16 mouse cellular contexts compared by ENCODE assay signal in the genomic region with DNA sequence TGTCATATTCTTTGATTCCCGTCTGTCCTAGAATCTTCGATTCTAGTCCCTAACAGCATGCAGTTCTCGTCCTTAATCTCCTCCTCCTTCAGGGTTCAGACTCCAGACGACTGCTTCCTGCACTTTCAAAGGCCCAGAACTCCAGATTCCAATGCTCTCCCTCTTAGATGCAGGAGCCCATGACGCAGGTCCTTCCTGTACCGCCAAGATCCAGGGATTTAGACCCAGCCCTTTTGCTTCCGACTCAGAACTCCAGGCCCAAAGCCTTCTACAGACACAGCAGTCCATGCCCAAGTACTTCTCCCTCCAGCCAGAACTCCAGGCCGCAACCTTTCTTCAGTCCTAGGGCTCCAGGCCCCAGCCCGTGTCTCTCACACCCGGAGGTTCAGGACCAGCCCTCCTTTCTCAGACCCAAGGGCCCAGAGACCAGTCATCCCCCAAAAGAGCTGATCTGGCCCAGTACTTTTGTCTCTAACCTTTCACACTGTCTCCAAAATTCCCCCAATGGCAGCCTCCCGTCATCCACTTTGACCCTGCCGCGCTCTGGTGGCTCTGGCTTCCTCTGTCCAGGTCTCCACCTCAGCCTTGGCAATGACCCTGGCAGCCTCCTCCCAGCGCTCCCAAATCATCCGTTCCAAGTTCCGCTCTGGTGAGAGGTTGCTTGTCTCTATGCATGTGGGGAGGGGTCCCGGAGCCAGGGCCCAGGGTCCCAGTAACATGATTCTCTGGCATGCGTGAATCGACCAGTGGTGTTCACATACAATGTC. TPM values are rescaled to one million over a fixed set of nuclear protein-coding genes. Genes with fewer than 3 reads are reported as not detected.
A peak's percentile ranks its signal among the peaks of the same experiment; 100 is the strongest.
DNase-seq lines count a peak whose midpoint lies in the region; ATAC-seq and TF ChIP-seq lines count a peak whose summit lies in the region.
"Had no signal": no experiment of that assay in that cellular context is flagged by ENCODE, and none has a peak within 500 bp of the region (broad histone marks: within the 10 kb centered on the region; RNA-seq: fewer than 3 reads in every experiment).

No protein-coding gene starts in this region.

- H3K9me3 ChIP-seq in hindbrain, embryonic 12.5 days (replicated peaks), result no peaks in the 10 kb centered on the region
- no peaks in the 10 kb centered on the region for H3K9me3 ChIP-seq in hindbrain, embryonic 16.5 days (ENCODE audit: control insufficient read depth, low read length)
- H3K9me3 ChIP-seq in midbrain, postnatal 0 days (ENCODE audit: low read length), result no peaks in the 10 kb centered on the region
- no peaks in the 10 kb centered on the region for H3K9me3 ChIP-seq in midbrain, embryonic 14.5 days (ENCODE audit: control insufficient read depth, low read length)
- H3K9me3 ChIP-seq: forebrain, embryonic 12.5 days had no signal

- H3K27ac ChIP-seq in hindbrain, embryonic 12.5 days, result no peak overlapping the region
- no peak overlapping the region for H3K27ac ChIP-seq in hindbrain, embryonic 16.5 days (ENCODE audit: low read depth, low read length)
- 0 out of 2 replicates have a peak overlapping the region, but pooled peaks have one; percentile 3 for H3K27ac ChIP-seq in midbrain, postnatal 0 days (ENCODE audit: low read depth, low read length)
- no peak overlapping the region for H3K27ac ChIP-seq in midbrain, embryonic 14.5 days (replicated peaks; ENCODE audit: low read depth, low read length)
- H3K27ac ChIP-seq: forebrain, embryonic 12.5 days had no signal

- TF ChIP-seq CTCF in midbrain, postnatal 0 days (IDR thresholded peaks at IDR 0.05), result no peak

- no peak overlapping the region for H3K4me3 ChIP-seq in hindbrain, embryonic 12.5 days
- H3K4me3 ChIP-seq in hindbrain, embryonic 16.5 days (ENCODE audit: low read length), result no peak overlapping the region
- no peak overlapping the region for H3K4me3 ChIP-seq in midbrain, postnatal 0 days (ENCODE audit: low read depth, low read length)
- no peak overlapping the region for H3K4me3 ChIP-seq in midbrain, embryonic 14.5 days (replicated peaks; ENCODE audit: low read depth, low read length)
- H3K4me3 ChIP-seq: forebrain, embryonic 12.5 days had no signal

- ATAC-seq in cerebellum, adult (ENCODE audit: insufficient number of reproducible peaks, low FRiP score, low TSS enrichment), result no peak
- no peak for ATAC-seq in hindbrain, embryonic 12.5 days (ENCODE audit: low FRiP score)
- ATAC-seq in hindbrain, embryonic 16.5 days, result no peak
- ATAC-seq in midbrain, postnatal 0 days (ENCODE audit: low FRiP score), result no peak
- no peak for ATAC-seq in midbrain, embryonic 14.5 days (ENCODE audit: low FRiP score, low TSS enrichment)
- ATAC-seq: intestine, embryonic 16.5 days had no signal

- 74% methylated on average over 19 of the region's 19 CpGs for WGBS in hindbrain, embryonic 12.5 days
- WGBS in hindbrain, embryonic 16.5 days, result 72% methylated on average over 19 of the region's 19 CpGs
- WGBS in midbrain, postnatal 0 days, result 74% methylated on average over 19 of the region's 19 CpGs
- WGBS in midbrain, embryonic 14.5 days, result 73% methylated on average over 19 of the region's 19 CpGs

- H3K36me3 ChIP-seq in hindbrain, embryonic 12.5 days, result no peaks in the 10 kb centered on the region
- H3K36me3 ChIP-seq in hindbrain, embryonic 16.5 days (ENCODE audit: control insufficient read depth, insufficient read depth, low read length), result peaks cover 7% of the 10 kb centered on the region
- peaks cover 14% of the 10 kb centered on the region; the same call in 1 of the 2 replicates for H3K36me3 ChIP-seq in midbrain, postnatal 0 days (ENCODE audit: insufficient read depth, low read length)
- H3K36me3 ChIP-seq in midbrain, embryonic 14.5 days (ENCODE audit: control insufficient read depth, insufficient read depth, low read length), result peaks cover 7% of the 10 kb centered on the region; the same call in 1 of the 2 replicates

- DNase-seq in cerebellum, adult 11-12 months, result peak; percentile 69
- DNase-seq in midbrain, postnatal 0 days (ENCODE audit: low spot score), result no peak
- DNase-seq in midbrain, embryonic 14.5 days, result no peak
- no peak for DNase-seq in right cerebral cortex, postnatal 4 days
- DNase-seq in ovary, adult 18-20 months (ENCODE audit: low spot score), result no peak
- DNase-seq: thymus, postnatal 4 days had no signal

- H3K4me2 ChIP-seq in hindbrain, embryonic 12.5 days (replicated peaks), result no peak overlapping the region
- H3K4me2 ChIP-seq in hindbrain, embryonic 16.5 days (ENCODE audit: low read length), result no peak overlapping the region
- H3K4me2 ChIP-seq in midbrain, postnatal 0 days (ENCODE audit: low read depth, low read length, poor library complexity, severe bottlenecking), result no peak overlapping the region
- no peak overlapping the region for H3K4me2 ChIP-seq in midbrain, embryonic 14.5 days (ENCODE audit: low read length)
- H3K4me2 ChIP-seq: forebrain, embryonic 12.5 days had no signal

- no peaks in the 10 kb centered on the region for H3K27me3 ChIP-seq in hindbrain, embryonic 12.5 days
- no peaks in the 10 kb centered on the region for H3K27me3 ChIP-seq in hindbrain, embryonic 16.5 days (replicated peaks; ENCODE audit: control insufficient read depth, insufficient read depth, low read length)
- no peaks in the 10 kb centered on the region for H3K27me3 ChIP-seq in midbrain, postnatal 0 days (ENCODE audit: insufficient read depth, low read length)
- no peaks in the 10 kb centered on the region for H3K27me3 ChIP-seq in midbrain, embryonic 14.5 days (ENCODE audit: control insufficient read depth, insufficient read depth, low read length)

- peak overlapping the region; percentile 9; the same call in 1 of the 2 replicates for H3K9ac ChIP-seq in hindbrain, embryonic 12.5 days
- no peak overlapping the region for H3K9ac ChIP-seq in hindbrain, embryonic 16.5 days (ENCODE audit: low read depth, low read length)
- H3K9ac ChIP-seq in midbrain, postnatal 0 days (replicated peaks; ENCODE audit: low read length, poor library complexity, severe bottlenecking), result no peak overlapping the region
- no peak overlapping the region for H3K9ac ChIP-seq in midbrain, embryonic 14.5 days (replicated peaks; ENCODE audit: low read length)
- H3K9ac ChIP-seq: forebrain, embryonic 12.5 days had no signal

- peaks cover 34% of the 10 kb centered on the region for H3K4me1 ChIP-seq in hindbrain, embryonic 12.5 days
- H3K4me1 ChIP-seq in hindbrain, embryonic 16.5 days (ENCODE audit: control insufficient read depth, insufficient read depth, low read depth, low read length), result peaks cover 18% of the 10 kb centered on the region
- peaks cover 14% of the 10 kb centered on the region; the same call in 1 of the 2 replicates for H3K4me1 ChIP-seq in midbrain, postnatal 0 days (ENCODE audit: insufficient read depth, low read length)
- peaks cover 23% of the 10 kb centered on the region for H3K4me1 ChIP-seq in midbrain, embryonic 14.5 days (ENCODE audit: control insufficient read depth, insufficient read depth, low read length)

RNA-seq across cellular contexts. Expression of a gene that starts 0.6 kb away (rescaled TPM):
- polyA plus RNA-seq in hindbrain, embryonic 12.5 days (2016; fragmentation: Nextera tagmentation; extraction: Ambion mirVana), result 3.7 and 4.8 TPM in 2 replicates
- 2.9 and 5.2 TPM in 2 replicates for polyA plus RNA-seq in hindbrain, embryonic 16.5 days (2015; fragmentation: Nextera tagmentation; extraction: Ambion mirVana)
- total RNA-seq in midbrain, postnatal 0 days (2014; rRNA removed), result 2.7 and 3.3 TPM in 2 replicates
- 2.8 and 3.0 TPM in 2 replicates for polyA plus RNA-seq in midbrain, postnatal 0 days (2015; fragmentation: Nextera tagmentation; extraction: Ambion mirVana)
- polyA plus RNA-seq in midbrain, embryonic 14.5 days (2014; fragmentation: Nextera tagmentation; extraction: Ambion mirVana), result 3.0 and 4.3 TPM in 2 replicates
- total RNA-seq: MEL had no signal

RNA-seq across cellular contexts. Expression of a gene that starts 13.1 kb away (rescaled TPM):
- 15.6 and 16.2 TPM in 2 replicates for polyA plus RNA-seq in hindbrain, embryonic 12.5 days (2016; fragmentation: Nextera tagmentation; extraction: Ambion mirVana)
- polyA plus RNA-seq in hindbrain, embryonic 16.5 days (2015; fragmentation: Nextera tagmentation; extraction: Ambion mirVana), result 16.7 and 17.5 TPM in 2 replicates
- 36.0 and 38.5 TPM in 2 replicates for total RNA-seq in midbrain, postnatal 0 days (2014; rRNA removed)
- polyA plus RNA-seq in midbrain, postnatal 0 days (2015; fragmentation: Nextera tagmentation; extraction: Ambion mirVana), result 24.0 and 25.1 TPM in 2 replicates
- 12.3 and 14.9 TPM in 2 replicates for polyA plus RNA-seq in midbrain, embryonic 14.5 days (2014; fragmentation: Nextera tagmentation; extraction: Ambion mirVana)
- total RNA-seq: common myeloid progenitor, adult 5-6 weeks had no signal

RNA-seq across cellular contexts. Expression of a gene that starts 18.8 kb away (rescaled TPM):
- polyA plus RNA-seq in hindbrain, embryonic 12.5 days (2016; fragmentation: Nextera tagmentation; extraction: Ambion mirVana), result 0.18 TPM in 1 of 2 replicates, not detected in the other
- not detected in 2 replicates for polyA plus RNA-seq in hindbrain, embryonic 16.5 days (2015; fragmentation: Nextera tagmentation; extraction: Ambion mirVana)
- 0.11 TPM in 1 of 2 replicates, not detected in the other for total RNA-seq in midbrain, postnatal 0 days (2014; rRNA removed)
- polyA plus RNA-seq in midbrain, postnatal 0 days (2015; fragmentation: Nextera tagmentation; extraction: Ambion mirVana), result 0.11 TPM in 1 of 2 replicates, not detected in the other
- polyA plus RNA-seq in midbrain, embryonic 14.5 days (2014; fragmentation: Nextera tagmentation; extraction: Ambion mirVana), result not detected in 2 replicates
- total RNA-seq: MEL; monocyte, adult 5-6 weeks had no signal

RNA-seq across cellular contexts. Expression of a gene that starts 23.3 kb away (rescaled TPM):
- polyA plus RNA-seq in hindbrain, embryonic 12.5 days (2016; fragmentation: Nextera tagmentation; extraction: Ambion mirVana), result 0.14 TPM in 1 of 2 replicates, not detected in the other
- polyA plus RNA-seq in hindbrain, embryonic 16.5 days (2015; fragmentation: Nextera tagmentation; extraction: Ambion mirVana), result not detected in 2 replicates
- total RNA-seq in midbrain, postnatal 0 days (2014; rRNA removed), result not detected in 2 replicates
- polyA plus RNA-seq in midbrain, postnatal 0 days (2015; fragmentation: Nextera tagmentation; extraction: Ambion mirVana), result not detected in 2 replicates
- polyA plus RNA-seq in midbrain, embryonic 14.5 days (2014; fragmentation: Nextera tagmentation; extraction: Ambion mirVana), result not detected in 2 replicates
- total RNA-seq: common myeloid progenitor, adult 5-6 weeks; left cerebral cortex, postnatal 14 days; MEL; monocyte, adult 5-6 weeks had no signal

RNA-seq across cellular contexts. Expression of a gene that starts 25.1 kb away (rescaled TPM):
- 0.45 TPM in 1 of 2 replicates, not detected in the other for polyA plus RNA-seq in hindbrain, embryonic 12.5 days (2016; fragmentation: Nextera tagmentation; extraction: Ambion mirVana)
- polyA plus RNA-seq in hindbrain, embryonic 16.5 days (2015; fragmentation: Nextera tagmentation; extraction: Ambion mirVana), result not detected in 2 replicates
- total RNA-seq in midbrain, postnatal 0 days (2014; rRNA removed), result not detected in 2 replicates
- polyA plus RNA-seq in midbrain, postnatal 0 days (2015; fragmentation: Nextera tagmentation; extraction: Ambion mirVana), result not detected in 2 replicates
- polyA plus RNA-seq in midbrain, embryonic 14.5 days (2014; fragmentation: Nextera tagmentation; extraction: Ambion mirVana), result not detected in 2 replicates
- total RNA-seq: common myeloid progenitor, adult 5-6 weeks; left cerebral cortex, postnatal 14 days; MEL; monocyte, adult 5-6 weeks had no signal
- polyA plus RNA-seq: forebrain, embryonic 12.5 days; heart, embryonic 14.5 days had no signal
